Mouse (Mus musculus) stomach, postnatal 0 days (tissue): ENCODE results near the gene Acvrl1.

Experiments used
- CTCF ChIP-seq: IDR thresholded peaks from 2 replicates; pipeline ENCODE4 v1.5.1; 2016; ENCODE audit warnings: antibody characterized with exemption, low read depth, mild to moderate bottlenecking, moderate library complexity
- EP300 ChIP-seq: optimal IDR thresholded peaks from 2 replicates; pipeline ENCODE3; 2016; ENCODE audit warnings: antibody characterized with exemption

- TF ChIP-seq CTCF (no peak), EP300 (no peak)
These were observed 61.8 kb downstream of the Acvrl1 start for GRCm38 (mm10) chr15:101189981-101190761.
